Mouse (Mus musculus): Measurements from ENCODE around the gene Sgcd.

- TF ChIP-seq CTCF (IDR thresholded peaks at IDR 0.05; ENCODE audit: extremely low read depth, insufficient read depth, low read length) (no peak), POLR2A (IDR thresholded peaks at IDR 0.05; ENCODE audit: extremely low read depth, insufficient read depth, low read length) (no peak)
These were observed 1.4 kb downstream of the Sgcd start for GRCm38 (mm10) chr11:47987251-47987892.

Data from cortical plate, adult 2 months (tissue).